Mouse (Mus musculus): Measurements from ENCODE around the gene Slc30a2.
A peak's percentile ranks its signal among the peaks of the same experiment; 100 is the strongest.
"Not testable (repeated sequence)": the region's sequence is repeated elsewhere in the genome, so short reads cannot be mapped to it uniquely, and the experiment has no call there.

The Slc30a2 gene

GRCm38 (mm10) chr4:134343071-134344031 lies at the start of gene Slc30a2:
Slc30a2 (plus strand) TSS chr4:134343181.
- no peak for DNase-seq (ENCODE audit: low spot score)

- no peak for DNase-seq (ENCODE audit: low spot score)
Observed at GRCm38 (mm10) chr4:134293692-134294163, 49.3 kb upstream of the Slc30a2 start.

GRCm38 (mm10) chr4:134296096-134296495 lies 46.9 kb upstream of the Slc30a2 start:
- DNase-seq (ENCODE audit: low spot score), result not testable (repeated sequence)

- DNase-seq (ENCODE audit: low spot score), result no peak
Observed at GRCm38 (mm10) chr4:134296523-134296922, 46.5 kb upstream of the Slc30a2 start.

- no peak for DNase-seq (ENCODE audit: low spot score)
Observed at GRCm38 (mm10) chr4:134297369-134297768, 45.6 kb upstream of the Slc30a2 start.

- no peak for DNase-seq (ENCODE audit: low spot score)
Observed at GRCm38 (mm10) chr4:134298626-134299497, 44.1 kb upstream of the Slc30a2 start.

GRCm38 (mm10) chr4:134299498-134299810 lies 43.5 kb upstream of the Slc30a2 start:
- DNase-seq (ENCODE audit: low spot score), result no peak

GRCm38 (mm10) chr4:134300316-134300715 lies 42.7 kb upstream of the Slc30a2 start:
- DNase-seq (ENCODE audit: low spot score), result no peak

- no peak for DNase-seq (ENCODE audit: low spot score)
Observed at GRCm38 (mm10) chr4:134302084-134302483, 40.9 kb upstream of the Slc30a2 start.

- no peak for DNase-seq (ENCODE audit: low spot score)
Observed at GRCm38 (mm10) chr4:134306963-134307362, 36.0 kb upstream of the Slc30a2 start.

- DNase-seq (ENCODE audit: low spot score), result peak; percentile 55
Observed at GRCm38 (mm10) chr4:134307367-134308072, 35.5 kb upstream of the Slc30a2 start.

- DNase-seq (ENCODE audit: low spot score), result no peak
Observed at GRCm38 (mm10) chr4:134310106-134310505, 32.9 kb upstream of the Slc30a2 start.

GRCm38 (mm10) chr4:134310656-134311055 lies 32.3 kb upstream of the Slc30a2 start:
- DNase-seq (ENCODE audit: low spot score), result no peak

- DNase-seq (ENCODE audit: low spot score), result no peak
Observed at GRCm38 (mm10) chr4:134311784-134312183, 31.2 kb upstream of the Slc30a2 start.

GRCm38 (mm10) chr4:134312341-134312740 lies 30.6 kb upstream of the Slc30a2 start:
- DNase-seq (ENCODE audit: low spot score), result no peak

GRCm38 (mm10) chr4:134312901-134313300 lies 30.1 kb upstream of the Slc30a2 start:
- no peak for DNase-seq (ENCODE audit: low spot score)

- DNase-seq (ENCODE audit: low spot score), result no peak
Observed at GRCm38 (mm10) chr4:134314081-134314655, 28.8 kb upstream of the Slc30a2 start.

GRCm38 (mm10) chr4:134314876-134315275 lies 28.1 kb upstream of the Slc30a2 start, which contains the start of gene Trim63:
Trim63 (plus strand) TSS chr4:134315120.
- no peak for DNase-seq (ENCODE audit: low spot score)

GRCm38 (mm10) chr4:134315470-134315869 lies 27.5 kb upstream of the Slc30a2 start:
- no peak for DNase-seq (ENCODE audit: low spot score)

GRCm38 (mm10) chr4:134316390-134316789 lies 26.6 kb upstream of the Slc30a2 start:
- DNase-seq (ENCODE audit: low spot score), result no peak

GRCm38 (mm10) chr4:134319074-134319473 lies 23.9 kb upstream of the Slc30a2 start:
- no peak for DNase-seq (ENCODE audit: low spot score)

GRCm38 (mm10) chr4:134319674-134320073 lies 23.3 kb upstream of the Slc30a2 start:
- no peak for DNase-seq (ENCODE audit: low spot score)

Measured in ovary, postnatal 14 days (tissue).